Mouse (Mus musculus) hindbrain, embryonic 11.5 days (tissue): Measurements from ENCODE around the gene Cecr2. TPM values are rescaled to one million over a fixed set of nuclear protein-coding genes. Genes with fewer than 3 reads are reported as not detected.

Experiments
- ATAC-seq: fragments of 200-750 bp; cut with Nextera tagmentation; 2 replicates; pipeline ENCODE4 v1.8.0; 2017; ENCODE audit warnings: mild to moderate bottlenecking, moderate TSS enrichment, moderate library complexity; ENCODE audit not compliant: low FRiP score
- DNase-seq: peaks from one replicate; pipeline ENCODE4 v3.0.0-alpha.2; 2015; ENCODE audit warnings: low spot score
- H3K27ac ChIP-seq: fragments of 300-500 bp; sonication (generic); 2 replicates; pipeline ENCODE4 v1.5.1; 2014; ENCODE audit warnings: mild to moderate bottlenecking, low read depth, low read length
- H3K27me3 ChIP-seq: fragments of 300-500 bp; sonication (generic); 2 replicates; pipeline ENCODE4 v1.6.1; 2014; ENCODE audit warnings: mild to moderate bottlenecking, low read length, moderate library complexity, mixed read lengths; ENCODE audit not compliant: control insufficient read depth, insufficient read depth
- H3K36me3 ChIP-seq: fragments of 300-500 bp; sonication (generic); 2 replicates; pipeline ENCODE4 v1.6.1; 2014; ENCODE audit warnings: mild to moderate bottlenecking, low read length, moderate library complexity, mixed read lengths; ENCODE audit not compliant: control insufficient read depth, insufficient read depth
- H3K4me1 ChIP-seq: fragments of 300-500 bp; sonication (generic); replicated peaks from 2 replicates; pipeline ENCODE4 v1.6.1; 2014; ENCODE audit warnings: low read length, mixed read lengths; ENCODE audit not compliant: control insufficient read depth, insufficient read depth
- H3K4me2 ChIP-seq: fragments of 300-500 bp; sonication (generic); replicated peaks from 2 replicates; pipeline ENCODE4 v1.6.1; 2014; ENCODE audit warnings: mild to moderate bottlenecking, low read depth, low read length
- H3K4me3 ChIP-seq: fragments of 300-500 bp; sonication (generic); 2 replicates; pipeline ENCODE4 v1.5.1; 2014; ENCODE audit warnings: low read depth, low read length
- H3K9ac ChIP-seq: fragments of 300-500 bp; sonication (generic); 2 replicates; pipeline ENCODE4 v1.6.1; 2014; ENCODE audit warnings: low read depth, low read length
- H3K9me3 ChIP-seq: fragments of 300-500 bp; sonication (generic); 2 replicates; pipeline ENCODE4 v1.6.1; 2016; ENCODE audit warnings: low read length; ENCODE audit not compliant: control insufficient read depth
- WGBS: fragments of 180-500 bp; shearing (Covaris S2); extraction: QIAGEN DNeasy Blood & Tissue Kit; methylation state at CpG from one replicate; pipeline ENCODE4 v1.1.7; 2014; 5-methylcytosine and 5-hydroxymethylcytosine counted together
- polyA plus RNA-seq: library from polyadenylated mRNA; unstranded; fragments of >200 nt; fragmentation: Nextera tagmentation; extraction: Ambion mirVana; gene quantifications from 2 replicates; pipeline ENCODE4 v1.2.1, GENCODE M21; 2014

Cecr2 gene
- polyA plus RNA-seq, 1 experiment from 2014 or later: 27.7 TPM

- H3K27ac ChIP-seq: 0 out of 2 replicates have a peak overlapping the region, but pooled peaks have one; percentile 86
- no peaks in the 10 kb centered on the region for H3K9me3 ChIP-seq
These were observed 105.9 kb downstream of the Cecr2 start for GRCm38 (mm10) chr6:120772025-120772424.

DNA sequence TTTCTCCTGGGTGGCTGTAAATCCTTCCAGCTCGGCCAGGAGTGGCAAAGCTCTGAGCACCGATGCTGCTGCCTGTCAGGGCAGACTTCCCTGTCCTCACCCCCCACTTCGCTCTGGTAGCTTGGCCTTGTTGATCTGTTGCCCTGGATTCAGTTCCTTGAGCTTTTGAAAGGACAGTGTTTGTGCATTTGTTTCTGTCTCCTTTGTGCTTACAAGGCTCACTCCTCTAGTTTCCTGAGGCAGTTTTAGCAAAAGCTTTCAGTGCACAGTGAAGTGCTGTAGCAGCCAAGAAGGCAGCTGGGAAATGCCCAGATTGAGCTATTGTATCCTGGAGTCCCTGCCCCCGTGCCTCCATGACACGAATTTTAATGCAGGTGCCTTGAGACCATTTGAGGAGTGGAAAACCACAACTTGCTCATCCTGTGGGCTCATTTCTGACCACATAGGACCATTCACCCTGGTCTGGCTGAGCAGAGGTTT is 107.0 kb downstream of the Cecr2 start, which contains the start of gene Slc25a18:
TSS of gene Slc25a18 (plus strand) at position 430 of the 480 bp plus-strand sequence.
- no peaks in the 10 kb centered on the region for H3K36me3 ChIP-seq
- H3K4me1 ChIP-seq: no peaks in the 10 kb centered on the region
- H3K27ac ChIP-seq: peak within 1 kb of the TSS; percentile 86
- ATAC-seq (peak; percentile 75), DNase-seq (peak; percentile 28)
- H3K9ac ChIP-seq: no peak within 1 kb of the TSS
- H3K27me3 ChIP-seq: no peaks in the 10 kb centered on the region
- H3K9me3 ChIP-seq: no peaks in the 10 kb centered on the region
- H3K4me3 ChIP-seq: no peak within 1 kb of the TSS
- 37% methylated on average over 5 of the region's 5 CpGs for WGBS
- H3K4me2 ChIP-seq: no peak within 1 kb of the TSS

More at GRCm38 (mm10) chr6:120772025-120772424, 105.9 kb downstream of the Cecr2 start:
- H3K4me2 ChIP-seq: no peak overlapping the region
- no peaks in the 10 kb centered on the region for H3K27me3 ChIP-seq
- ATAC-seq: no peak
- H3K4me1 ChIP-seq: no peaks in the 10 kb centered on the region
- DNase-seq: no peak
- no peaks in the 10 kb centered on the region for H3K36me3 ChIP-seq
- H3K9ac ChIP-seq: no peak overlapping the region
- H3K4me3 ChIP-seq: no peak overlapping the region

- H3K9me3 ChIP-seq: no peaks in the 10 kb centered on the region
- WGBS: 71% methylated on average over 6 of the region's 6 CpGs
- H3K36me3 ChIP-seq: no peaks in the 10 kb centered on the region
- peak overlapping the region; percentile 86 for H3K27ac ChIP-seq
- no peak for DNase-seq
- H3K4me1 ChIP-seq: no peaks in the 10 kb centered on the region
- peak; percentile 66 for ATAC-seq
- no peak overlapping the region for H3K4me2 ChIP-seq
- no peaks in the 10 kb centered on the region for H3K27me3 ChIP-seq
- H3K9ac ChIP-seq: no peak overlapping the region
- H3K4me3 ChIP-seq: no peak overlapping the region
These were observed 107.6 kb downstream of the Cecr2 start for GRCm38 (mm10) chr6:120773763-120774162.

- H3K27me3 ChIP-seq: no peaks in the 10 kb centered on the region
- no peaks in the 10 kb centered on the region for H3K4me1 ChIP-seq
- no peaks in the 10 kb centered on the region for H3K9me3 ChIP-seq
- no peak overlapping the region for H3K4me2 ChIP-seq
- no peak overlapping the region for H3K27ac ChIP-seq
- no peak overlapping the region for H3K4me3 ChIP-seq
- ATAC-seq (no peak), DNase-seq (no peak)
- H3K36me3 ChIP-seq: no peaks in the 10 kb centered on the region
- WGBS: 84% methylated on average over 3 of the region's 3 CpGs
- no peak overlapping the region for H3K9ac ChIP-seq
These were observed 110.1 kb downstream of the Cecr2 start for GRCm38 (mm10) chr6:120776286-120776685.

GRCm38 (mm10) chr6:120777533-120777932 is 111.4 kb downstream of the Cecr2 start:
- Histone ChIP-seq H3K9me3 (no peaks in the 10 kb centered on the region), H3K27ac (no peak overlapping the region), H3K4me1 (no peaks in the 10 kb centered on the region), H3K4me2 (no peak overlapping the region), H3K9ac (no peak overlapping the region), H3K36me3 (no peaks in the 10 kb centered on the region), H3K27me3 (no peaks in the 10 kb centered on the region), H3K4me3 (no peak overlapping the region)
- 94% methylated on average over 9 of the region's 9 CpGs for WGBS
- DNase-seq (no peak), ATAC-seq (no peak)

DNA sequence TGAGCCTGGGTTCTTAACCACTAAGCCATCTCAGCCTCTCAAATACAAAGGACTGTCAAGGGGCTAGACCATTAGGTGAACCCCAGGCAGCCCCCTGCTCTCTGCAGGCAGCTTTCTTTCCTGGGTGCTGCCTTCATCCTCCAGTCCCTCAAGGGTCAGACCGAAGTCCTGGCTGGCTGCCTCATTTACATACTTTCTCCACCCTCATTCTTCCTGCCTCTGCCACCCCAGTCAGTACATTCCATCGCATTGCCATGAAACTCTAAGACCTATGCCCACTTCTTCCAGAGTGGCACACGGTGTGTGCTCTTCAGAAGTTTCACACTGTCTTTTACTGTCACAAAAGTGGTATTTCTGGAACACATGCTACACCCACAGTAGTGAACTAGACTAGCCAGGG is 112.1 kb downstream of the Cecr2 start:
- Histone ChIP-seq H3K4me2 (no peak overlapping the region), H3K4me1 (no peaks in the 10 kb centered on the region), H3K36me3 (no peaks in the 10 kb centered on the region), H3K27me3 (no peaks in the 10 kb centered on the region), H3K27ac (no peak overlapping the region), H3K9me3 (no peaks in the 10 kb centered on the region), H3K9ac (no peak overlapping the region), H3K4me3 (no peak overlapping the region)
- ATAC-seq (no peak), DNase-seq (no peak)
- WGBS: 64% methylated on average over 3 of the region's 3 CpGs

DNA sequence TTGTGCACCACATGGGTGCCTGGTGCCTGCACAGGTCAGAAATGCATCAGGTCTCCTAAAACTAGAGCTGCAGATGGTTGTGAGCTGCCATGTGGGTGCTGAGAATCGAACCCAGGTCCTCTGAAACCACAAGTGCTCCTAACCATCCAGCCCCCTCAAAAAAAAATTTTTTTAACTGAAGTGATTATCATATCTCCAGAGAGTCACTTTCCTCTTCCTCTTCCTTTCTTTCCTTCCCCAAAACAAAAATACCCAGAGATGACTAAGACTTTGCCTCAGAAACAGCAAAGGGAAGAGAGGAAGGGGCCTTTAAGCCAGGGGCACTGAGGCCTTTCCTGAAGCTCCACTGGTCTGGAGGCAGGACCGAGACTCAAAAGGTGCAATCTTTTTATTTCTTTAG is 116.8 kb downstream of the Cecr2 start:
- Histone ChIP-seq H3K4me1 (no peaks in the 10 kb centered on the region), H3K9me3 (no peaks in the 10 kb centered on the region), H3K4me3 (no peak overlapping the region), H3K36me3 (no peaks in the 10 kb centered on the region), H3K4me2 (no peak overlapping the region), H3K27me3 (no peaks in the 10 kb centered on the region), H3K27ac (no peak overlapping the region), H3K9ac (no peak overlapping the region)
- DNase-seq: no peak
- 87% methylated on average over 2 of the region's 2 CpGs for WGBS
- no peak for ATAC-seq

- DNase-seq: peak; percentile 43
- Histone ChIP-seq H3K9ac (no peak overlapping the region), H3K36me3 (no peaks in the 10 kb centered on the region), H3K4me3 (no peak overlapping the region), H3K27ac (0 out of 2 replicates have a peak overlapping the region, but pooled peaks have one; percentile 54), H3K4me1 (no peaks in the 10 kb centered on the region), H3K27me3 (no peaks in the 10 kb centered on the region), H3K9me3 (no peaks in the 10 kb centered on the region), H3K4me2 (no peak overlapping the region)
- 63% methylated on average over 7 of the region's 7 CpGs for WGBS
- peak; percentile 74; the same call in 1 of the 2 replicates for ATAC-seq
These were observed 118.2 kb downstream of the Cecr2 start for GRCm38 (mm10) chr6:120784351-120784750.

- no peaks in the 10 kb centered on the region for H3K9me3 ChIP-seq
- H3K36me3 ChIP-seq: no peaks in the 10 kb centered on the region
- ATAC-seq: no peak
- no peaks in the 10 kb centered on the region for H3K4me1 ChIP-seq
- no peak overlapping the region for H3K27ac ChIP-seq
- H3K9ac ChIP-seq: no peak overlapping the region
- H3K27me3 ChIP-seq: no peaks in the 10 kb centered on the region
- no peak overlapping the region for H3K4me3 ChIP-seq
- WGBS: 87% methylated on average over 5 of the region's 5 CpGs
- no peak overlapping the region for H3K4me2 ChIP-seq
- DNase-seq: no peak
These were observed 122.0 kb downstream of the Cecr2 start for GRCm38 (mm10) chr6:120788068-120788607.
